Mouse (Mus musculus) heart, adult 18-20 months (tissue): ENCODE data around the gene Nxf1. TPM values are rescaled to one million over a fixed set of nuclear protein-coding genes. Genes with fewer than 3 reads are reported as not detected.
A peak's percentile ranks its signal among the peaks of the same experiment; 100 is the strongest.
"Not testable (repeated sequence)": the region's sequence is repeated elsewhere in the genome, so short reads cannot be mapped to it uniquely, and the experiment has no call there.

Source experiments
- DNase-seq, 2 experiments: peaks; one replicate each; pipeline ENCODE4 v3.0.0; 2021 to 2022; ENCODE audit warnings: mixed read lengths in 1 of 2
- long read RNA-seq, 2 experiments: library from polyadenylated mRNA; stranded (forward); transcript quantifications; one replicate each; pipeline ENCODE4 v2.0.0; 2021
- total RNA-seq, 2 experiments: library from RNA; stranded (reverse); gene quantifications; 2 replicates each; pipeline ENCODE4 v1.2.3; 2021

The Nxf1 gene
- 10 to 100 TPM; 31.6 to 35.6 TPM for total RNA-seq
- long read RNA-seq, experiment 1, transcript Nxf1-201 (21 exons, 2,326 nt): major isoform, 11 of 14 reads
- long read RNA-seq, experiment 1, partial matches to known transcripts: 1 of 14 reads
- long read RNA-seq, experiment 1, other reads (novel, unspliced or antisense): 2 of 14 reads
- long read RNA-seq, experiment 2, partial matches to known transcripts: 1 of 6 reads
- long read RNA-seq, experiment 2, other reads (novel, unspliced or antisense): 1 of 6 reads

DNA sequence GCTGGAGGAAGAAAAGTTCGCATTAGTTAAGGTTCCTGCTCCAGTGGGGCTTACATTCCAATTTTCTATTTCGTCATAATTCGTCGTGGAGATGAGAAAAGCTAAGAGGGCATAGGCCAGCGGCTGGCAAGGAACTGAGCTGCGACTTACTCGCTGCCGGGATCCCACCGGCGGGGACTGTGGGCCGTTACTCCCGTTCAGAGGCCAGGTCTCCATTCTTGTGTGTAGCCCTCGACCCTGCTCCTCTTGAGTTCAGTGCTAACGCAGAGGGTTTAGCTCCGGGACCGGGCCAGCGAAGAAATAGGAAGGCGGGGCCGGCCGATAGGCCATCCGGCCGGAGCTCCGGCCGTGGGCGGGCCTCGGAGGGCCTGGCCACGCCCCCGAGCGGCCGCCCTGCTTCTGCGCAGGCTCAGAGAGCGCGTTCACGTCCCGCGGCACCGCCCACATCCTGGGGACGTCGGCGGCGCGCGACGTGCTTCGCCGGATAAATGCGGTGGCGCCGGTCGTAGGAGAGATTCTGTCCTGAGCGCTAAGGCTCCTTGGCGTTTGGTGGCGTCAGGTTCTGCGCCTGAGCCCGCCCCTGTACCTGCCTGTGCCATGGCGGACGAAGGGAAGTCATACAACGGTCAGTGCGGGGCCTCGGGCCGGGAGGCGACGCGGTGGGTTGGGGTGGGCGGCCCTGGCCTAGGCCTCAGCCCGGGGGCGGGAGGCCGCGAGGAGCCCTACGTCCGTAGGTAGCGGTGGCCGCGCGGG, at the start of gene Nxf1:
TSS of gene Nxf1 (plus strand) at position 439 of the 753 bp plus-strand sequence.
- peak; percentile 93 to 95 for DNase-seq

- no peak for DNase-seq
These were observed 47.9 kb upstream of the Nxf1 start for GRCm38 (mm10) chr19:8708954-8709353.

GRCm38 (mm10) chr19:8710057-8710456, 46.8 kb upstream of the Nxf1 start:
- peak; percentile 50 to 57 for DNase-seq

GRCm38 (mm10) chr19:8711506-8711905, 45.4 kb upstream of the Nxf1 start:
- no peak for DNase-seq

DNA sequence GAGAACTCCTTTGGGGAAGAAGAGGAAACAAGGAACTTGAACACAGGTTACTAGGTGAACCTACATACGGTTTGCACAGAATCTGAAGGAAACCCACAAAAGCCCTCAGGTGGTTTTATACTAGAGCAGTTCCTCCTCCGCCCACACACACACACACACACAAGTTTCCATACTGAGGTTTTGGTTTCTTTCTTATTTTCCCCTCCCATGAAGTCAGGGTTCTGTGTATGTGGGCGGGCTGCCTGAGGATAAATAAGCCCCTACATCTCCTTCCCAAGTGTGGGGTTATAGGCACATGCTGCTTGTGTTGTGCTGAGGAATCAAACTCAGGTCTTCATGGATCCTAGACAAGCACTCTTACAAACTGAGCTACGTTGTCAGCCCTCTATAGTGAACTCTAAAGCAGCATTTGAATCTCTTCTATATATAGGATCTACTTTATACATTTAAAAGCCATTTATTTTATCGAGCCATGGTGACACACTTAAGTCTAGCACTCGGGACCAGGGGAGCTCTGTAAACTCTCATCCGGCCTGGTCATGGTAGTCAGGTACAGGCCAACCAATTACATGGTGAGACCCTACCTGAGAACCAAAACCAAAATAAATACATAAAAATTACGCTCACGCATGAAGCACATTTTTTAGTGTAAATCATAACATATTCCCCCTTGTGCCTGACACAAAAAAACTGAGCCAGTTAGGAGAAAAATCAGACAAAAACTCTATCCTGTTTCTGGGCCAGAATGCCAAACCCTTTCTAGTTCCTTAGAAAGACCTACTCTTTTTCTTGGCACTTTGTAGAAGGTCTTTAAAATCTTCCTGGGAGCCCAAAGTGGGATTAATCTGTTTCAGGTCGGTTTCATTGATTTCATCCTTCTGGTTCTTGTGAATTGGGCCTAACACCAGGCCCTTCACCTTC, 44.7 kb upstream of the Nxf1 start:
- DNase-seq: peak in 1 of 2 experiments; percentile 14

DNA sequence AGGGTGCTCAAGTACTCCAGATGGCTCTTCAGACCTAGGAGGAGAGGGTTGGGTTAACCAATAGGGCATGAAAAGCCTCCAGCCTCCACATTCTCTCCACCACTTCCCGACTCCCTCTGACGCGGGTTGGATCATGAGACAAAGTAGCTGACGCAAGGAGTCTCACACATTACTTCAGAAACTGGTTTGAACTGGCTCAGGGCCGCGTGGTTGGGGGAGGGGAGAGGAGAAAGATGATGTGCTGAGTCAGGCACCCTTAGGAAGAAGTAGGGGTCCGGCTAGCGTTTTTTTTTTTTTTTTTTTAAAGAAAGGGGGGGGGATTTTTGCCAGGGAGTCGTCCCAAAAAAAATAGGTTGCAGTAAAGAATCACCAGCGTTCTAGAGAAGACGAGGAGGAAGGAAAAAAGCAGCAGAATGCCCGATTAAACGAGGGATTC, 44.0 kb upstream of the Nxf1 start:
- peak; percentile 77 for DNase-seq

- DNase-seq: peak; percentile 95 to 96
These were observed 43.4 kb upstream of the Nxf1 start for GRCm38 (mm10) chr19:8713306-8713996.

DNA sequence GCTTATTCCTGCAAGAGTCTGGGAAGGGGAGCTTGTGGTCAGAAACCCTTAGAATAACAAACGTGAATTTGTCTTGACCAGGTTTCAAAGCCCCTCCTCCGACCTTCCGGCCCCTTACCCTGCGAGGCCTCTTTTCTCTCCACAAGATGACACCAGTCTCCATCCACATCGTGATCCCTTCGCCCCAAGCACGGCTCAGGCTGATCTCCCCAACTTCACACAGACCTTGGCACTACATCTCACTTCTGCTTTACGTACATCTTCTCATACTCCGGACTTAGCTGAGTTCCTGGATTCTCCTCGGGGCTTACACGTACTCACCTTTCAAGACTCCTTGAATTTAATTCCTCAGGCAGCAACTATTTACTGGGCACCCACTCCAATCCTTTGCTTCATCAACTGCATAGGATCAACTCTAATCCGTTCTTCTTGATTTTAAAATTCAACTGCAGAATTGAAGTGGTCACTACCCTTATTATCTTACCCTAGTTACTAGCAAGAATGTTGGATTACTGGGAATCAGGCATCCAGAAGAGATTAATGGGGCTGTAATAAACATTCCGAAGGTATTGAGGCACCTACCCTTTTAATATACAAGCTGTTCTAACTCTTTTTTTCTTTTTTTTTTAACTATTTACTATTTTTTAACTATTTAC, 42.7 kb upstream of the Nxf1 start:
- no peak for DNase-seq

- peak; percentile 44 to 67 for DNase-seq
These were observed 42.0 kb upstream of the Nxf1 start for GRCm38 (mm10) chr19:8714653-8715481.

DNA sequence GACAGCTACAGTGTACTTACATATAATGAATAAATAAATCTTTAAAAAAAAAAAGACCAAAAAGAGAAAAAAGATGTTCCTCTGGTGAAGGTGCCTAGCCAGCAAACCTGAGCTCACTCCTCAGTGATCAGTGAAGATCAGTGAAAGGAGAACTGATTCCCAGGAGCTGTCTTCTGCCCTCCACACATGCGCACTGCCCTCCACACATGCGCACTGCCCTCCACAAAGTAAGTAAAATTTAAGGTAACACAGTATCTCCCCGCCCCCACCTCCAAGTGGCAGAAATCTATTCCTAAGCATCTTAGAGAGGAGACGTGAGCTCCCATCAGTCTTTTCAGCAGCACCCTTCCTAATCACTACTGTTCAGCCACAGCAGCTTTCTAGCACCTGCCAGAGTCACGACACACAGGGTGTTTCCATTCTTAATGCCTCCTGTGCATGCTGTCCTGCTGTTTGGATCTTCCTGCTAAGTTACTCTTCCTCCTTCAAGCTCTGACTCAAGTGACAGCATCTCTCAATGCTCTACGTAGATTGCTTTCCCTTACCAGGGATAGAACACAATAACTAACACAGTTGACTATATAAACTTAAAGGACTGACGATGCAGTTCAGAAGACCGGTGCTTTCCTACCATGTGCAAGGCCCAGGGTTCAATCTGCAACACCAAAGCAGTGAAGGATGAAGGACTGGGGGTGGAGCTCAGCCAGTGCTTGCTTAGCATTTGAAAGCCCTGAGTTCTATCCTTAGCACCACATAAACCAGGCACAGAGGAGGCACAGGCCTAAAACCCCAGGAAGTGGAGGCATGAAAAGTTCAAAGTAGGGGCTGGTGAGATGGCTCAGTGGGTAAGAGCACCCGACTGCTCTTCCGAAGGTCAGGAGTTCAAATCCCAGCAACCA, 40.8 kb upstream of the Nxf1 start:
- no peak for DNase-seq

GRCm38 (mm10) chr19:8716767-8717475, 40.0 kb upstream of the Nxf1 start:
- no peak for DNase-seq

GRCm38 (mm10) chr19:8718357-8718756, 38.5 kb upstream of the Nxf1 start:
- peak; percentile 58 to 72 for DNase-seq

GRCm38 (mm10) chr19:8719037-8719436, 37.8 kb upstream of the Nxf1 start:
- DNase-seq: not testable (repeated sequence)

DNA sequence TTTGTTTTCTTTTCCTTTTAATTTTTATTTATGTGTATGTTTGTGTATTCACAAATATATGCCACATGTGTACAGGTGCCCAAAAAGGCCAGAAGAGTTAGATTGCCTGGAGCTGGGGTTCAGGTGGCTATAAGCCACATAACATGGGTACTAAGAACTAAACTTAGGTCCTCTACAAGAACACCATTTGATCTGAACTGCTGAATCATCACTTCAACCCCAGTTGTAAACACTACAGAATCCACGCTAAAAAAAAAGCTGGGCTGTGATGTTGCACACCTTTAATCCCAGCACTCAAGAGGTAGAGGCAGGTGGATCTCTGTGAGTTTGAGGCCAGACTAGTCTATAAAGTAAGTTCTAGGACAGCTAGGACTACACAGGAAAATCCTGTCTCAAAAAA, 35.5 kb upstream of the Nxf1 start:
- DNase-seq: no peak

GRCm38 (mm10) chr19:8722021-8722420, 34.9 kb upstream of the Nxf1 start:
- DNase-seq: no peak

DNA sequence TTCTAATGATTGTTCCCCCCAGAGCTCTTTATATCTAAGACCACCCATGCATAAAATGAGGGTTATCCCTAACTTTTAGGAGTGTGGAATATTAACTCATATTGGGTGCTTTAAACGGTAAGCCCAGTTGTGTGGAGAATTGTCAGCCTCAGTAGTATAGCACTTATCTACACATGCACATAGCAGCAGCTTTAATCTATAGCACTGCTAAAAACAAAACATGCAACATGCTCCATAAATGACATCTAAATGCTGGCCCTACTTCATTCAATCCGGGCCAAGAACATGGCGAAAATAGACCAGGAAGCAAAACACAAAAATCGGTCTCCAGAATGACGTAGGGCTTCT, 34.3 kb upstream of the Nxf1 start:
- no peak for DNase-seq

DNA sequence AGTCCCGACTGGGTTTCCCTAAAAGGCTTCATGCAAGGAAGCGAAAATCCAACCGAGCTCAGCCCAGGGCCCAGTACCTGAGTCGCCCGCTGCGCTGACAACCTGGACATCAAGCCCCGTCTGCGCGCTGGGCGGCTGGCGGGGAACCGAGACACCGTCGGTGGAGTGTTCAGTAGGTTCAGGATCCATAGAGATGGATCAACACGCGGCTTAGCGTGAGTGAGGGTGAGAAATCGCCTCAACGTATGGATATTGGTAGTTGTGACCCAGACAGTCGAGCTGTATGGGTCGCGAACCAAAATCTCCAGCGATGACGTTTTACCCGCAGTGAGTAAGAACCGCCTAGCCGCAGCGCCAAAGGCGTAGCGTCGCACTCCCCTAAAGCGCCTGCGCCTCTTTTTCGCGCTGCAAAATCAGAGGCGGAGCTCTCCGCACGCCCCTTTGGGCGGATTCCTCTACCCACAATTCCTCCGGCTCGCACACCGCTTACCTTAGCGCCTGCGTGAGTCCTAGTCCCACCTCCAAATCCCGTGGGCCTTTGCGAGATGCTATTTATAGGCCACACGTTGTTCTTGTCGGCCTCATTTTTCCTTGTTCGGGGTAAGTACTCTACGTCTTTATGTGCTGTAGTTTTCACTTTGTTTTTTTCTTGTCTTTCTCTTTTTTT, 33.8 kb upstream of the Nxf1 start, which contains the start of gene Slc3a2:
TSS of gene Slc3a2 (minus strand) at position 463 of the 667 bp plus-strand sequence.
- peak; percentile 99 for DNase-seq
